Mouse (Mus musculus): ENCODE data around the gene Chd5. TPM values are rescaled to one million over a fixed set of nuclear protein-coding genes. Genes with fewer than 3 reads are reported as not detected.
A peak's percentile ranks its signal among the peaks of the same experiment; 100 is the strongest.

The Chd5 gene
- total RNA-seq, 2 experiments from 2014 or later = 162 to 195 TPM

GRCm38 (mm10) chr4:152349837-152350381, 11.5 kb downstream of the Chd5 start:
- intact Hi-C loops (cut with DNase I) = loop anchor here (5.0 kb wide), 1 partner anchor 127 kb away; the partner anchor contains the start of genes Kcnab2 and Nphp4
- DNase-seq (ENCODE audit: low spot score in 2 of 2) = peak; percentile 70 to 72

DNA sequence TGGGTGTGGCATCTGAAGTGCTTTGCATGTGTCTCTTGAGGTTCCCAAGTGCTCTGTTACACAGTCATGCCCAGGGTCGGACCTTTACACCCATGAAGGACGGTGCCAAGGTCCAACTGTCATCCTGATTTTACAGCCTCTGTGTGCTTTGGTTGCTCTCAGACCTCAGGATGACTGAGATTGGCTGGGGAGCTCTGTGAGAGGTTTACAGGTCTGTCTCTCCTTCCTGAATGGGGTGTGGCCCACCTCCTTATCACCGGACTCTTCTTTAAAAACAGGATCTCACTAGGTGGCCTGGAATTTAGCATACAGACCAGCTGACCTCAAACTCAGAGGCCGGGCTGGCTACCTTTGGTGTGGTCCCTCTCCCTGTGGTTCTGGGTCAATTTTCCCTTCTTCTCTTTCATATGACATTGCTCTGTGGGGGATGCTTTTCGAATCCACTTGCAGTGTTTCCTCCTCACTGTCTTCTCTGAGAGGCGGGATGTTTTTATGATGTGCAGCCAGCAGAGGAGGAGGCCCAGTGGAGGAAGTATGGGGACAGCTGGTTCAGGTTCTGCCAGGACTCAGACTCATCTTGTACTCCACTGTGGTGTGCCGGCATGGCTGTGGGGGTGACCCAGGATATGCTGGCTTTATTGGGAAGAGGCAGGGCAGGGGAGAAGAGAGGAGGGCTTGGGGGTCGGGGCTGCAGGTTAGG, 12.4 kb downstream of the Chd5 start:
- peak; percentile 59 to 62 for DNase-seq (ENCODE audit: low spot score in 2 of 2)
- intact Hi-C loops (cut with DNase I) = no loop called here

DNA sequence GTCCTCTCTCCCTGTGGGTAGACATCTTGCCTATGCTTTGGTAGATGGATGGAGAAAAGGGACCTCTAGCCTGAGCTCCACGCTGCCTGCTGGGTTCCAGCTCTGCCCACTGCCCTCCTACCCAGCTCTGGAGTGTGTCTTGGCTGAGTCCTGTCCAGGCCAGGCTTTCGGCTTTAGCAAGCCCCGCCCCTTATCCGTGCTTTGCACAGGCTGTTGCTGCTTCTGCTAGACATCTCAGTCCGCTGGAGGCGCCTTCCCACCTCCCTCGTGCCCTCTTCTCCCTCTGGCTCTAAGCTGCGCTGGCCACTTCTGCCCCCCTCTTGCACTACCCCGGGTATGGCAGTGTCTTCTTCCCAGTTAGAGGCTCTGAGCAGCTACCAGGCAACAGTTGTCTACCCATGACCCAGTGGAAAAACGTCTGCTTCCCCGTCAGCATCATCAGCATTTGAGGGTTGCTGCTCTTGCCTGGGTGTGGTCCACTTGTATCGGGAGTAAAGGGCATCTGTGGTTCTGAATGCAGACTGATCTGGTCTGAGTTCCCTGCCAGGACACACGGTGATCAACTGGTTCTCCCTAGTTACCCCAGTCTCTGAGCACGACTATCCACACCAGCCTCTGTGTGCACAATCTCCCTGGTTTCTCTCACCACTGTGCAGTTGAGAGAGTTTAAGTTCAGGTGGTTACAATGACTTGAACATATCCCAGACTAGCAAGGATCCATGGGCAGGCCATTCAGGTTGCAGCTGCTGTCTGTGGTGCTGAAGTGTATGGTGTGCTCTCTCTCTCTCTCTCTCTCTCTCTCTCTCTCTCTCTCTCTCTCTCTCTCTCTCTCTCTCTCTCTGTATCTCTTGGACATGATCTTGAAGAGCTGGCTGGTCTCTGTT, 13.2 kb downstream of the Chd5 start:
- intact Hi-C loops (cut with DNase I) = no loop called here
- peak in 1 of 2 experiments; percentile 56 for DNase-seq (ENCODE audit: low spot score in 2 of 2)

- DNase-seq (ENCODE audit: low spot score in 2 of 2) = no peak
- intact Hi-C loops (cut with DNase I) = no loop called here
These were observed 15.6 kb downstream of the Chd5 start for GRCm38 (mm10) chr4:152353886-152354637.

DNA sequence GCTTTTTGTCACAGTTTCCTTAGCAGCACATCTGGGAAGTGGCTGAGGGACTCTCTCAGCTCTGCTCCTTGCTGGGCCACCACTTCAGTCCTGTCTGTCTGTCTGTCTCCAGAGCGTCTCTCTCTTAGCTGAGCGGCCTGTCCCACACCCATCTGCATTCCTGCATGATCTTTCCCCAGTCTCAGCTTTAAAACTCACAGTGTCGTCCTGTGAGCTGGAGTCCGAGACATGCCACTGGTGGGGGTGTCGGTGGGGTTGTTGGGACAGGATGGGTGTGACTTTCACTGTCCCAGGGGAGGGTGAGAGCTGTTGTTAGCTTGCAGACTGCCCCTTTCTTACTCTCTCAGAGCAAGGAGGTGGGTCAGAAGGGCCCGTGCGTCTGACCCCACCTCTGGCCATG, 17.2 kb downstream of the Chd5 start:
- DNase-seq (ENCODE audit: low spot score in 2 of 2) = no peak
- intact Hi-C loops (cut with DNase I) = no loop called here

DNA sequence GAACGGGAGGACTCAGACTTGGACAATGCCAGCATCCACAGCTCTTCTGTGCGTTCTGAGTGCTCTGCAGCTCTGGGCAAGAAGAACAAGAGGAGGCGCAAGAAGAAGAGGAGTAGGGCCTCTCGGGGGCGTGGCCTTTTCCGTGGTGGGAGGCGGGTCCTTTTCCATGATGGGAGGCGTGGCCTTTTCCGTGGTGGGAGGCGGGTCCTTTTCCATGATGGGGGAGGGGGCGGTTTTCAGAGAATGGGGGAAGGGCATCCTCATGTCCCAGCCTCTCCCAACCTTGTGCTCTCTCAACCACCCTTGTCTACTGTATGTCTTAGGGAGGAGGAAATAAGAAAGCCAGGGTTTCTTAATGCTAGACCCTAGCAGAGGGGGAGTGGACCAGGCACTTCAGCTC, 21.2 kb downstream of the Chd5 start:
- intact Hi-C loops (cut with DNase I) = no loop called here
- DNase-seq (ENCODE audit: low spot score in 2 of 2) = no peak

DNA sequence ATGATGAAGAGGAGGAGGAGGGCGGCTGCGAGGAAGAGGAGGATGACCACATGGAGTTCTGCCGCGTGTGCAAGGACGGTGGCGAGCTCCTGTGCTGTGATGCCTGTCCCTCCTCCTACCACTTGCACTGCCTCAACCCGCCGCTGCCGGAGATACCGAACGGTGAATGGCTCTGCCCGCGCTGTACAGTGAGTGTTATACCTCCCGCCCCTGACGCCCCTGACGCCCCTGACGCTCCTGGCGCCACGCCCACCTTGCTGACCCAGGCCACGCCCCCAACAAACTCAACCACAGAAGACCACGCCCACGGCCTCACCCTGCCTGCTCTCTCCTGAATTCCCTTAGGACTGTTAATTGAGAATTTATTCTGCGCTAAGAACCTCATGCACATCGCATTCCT, 22.4 kb downstream of the Chd5 start:
- intact Hi-C loops (cut with DNase I) = no loop called here
- DNase-seq (ENCODE audit: low spot score in 2 of 2) = no peak

- intact Hi-C loops (cut with DNase I) = no loop called here
- no peak for DNase-seq (ENCODE audit: low spot score in 2 of 2)
These were observed 23.7 kb downstream of the Chd5 start for GRCm38 (mm10) chr4:152362180-152362579.

GRCm38 (mm10) chr4:152365228-152365627, 26.8 kb downstream of the Chd5 start:
- no peak for DNase-seq (ENCODE audit: low spot score in 2 of 2)

DNA sequence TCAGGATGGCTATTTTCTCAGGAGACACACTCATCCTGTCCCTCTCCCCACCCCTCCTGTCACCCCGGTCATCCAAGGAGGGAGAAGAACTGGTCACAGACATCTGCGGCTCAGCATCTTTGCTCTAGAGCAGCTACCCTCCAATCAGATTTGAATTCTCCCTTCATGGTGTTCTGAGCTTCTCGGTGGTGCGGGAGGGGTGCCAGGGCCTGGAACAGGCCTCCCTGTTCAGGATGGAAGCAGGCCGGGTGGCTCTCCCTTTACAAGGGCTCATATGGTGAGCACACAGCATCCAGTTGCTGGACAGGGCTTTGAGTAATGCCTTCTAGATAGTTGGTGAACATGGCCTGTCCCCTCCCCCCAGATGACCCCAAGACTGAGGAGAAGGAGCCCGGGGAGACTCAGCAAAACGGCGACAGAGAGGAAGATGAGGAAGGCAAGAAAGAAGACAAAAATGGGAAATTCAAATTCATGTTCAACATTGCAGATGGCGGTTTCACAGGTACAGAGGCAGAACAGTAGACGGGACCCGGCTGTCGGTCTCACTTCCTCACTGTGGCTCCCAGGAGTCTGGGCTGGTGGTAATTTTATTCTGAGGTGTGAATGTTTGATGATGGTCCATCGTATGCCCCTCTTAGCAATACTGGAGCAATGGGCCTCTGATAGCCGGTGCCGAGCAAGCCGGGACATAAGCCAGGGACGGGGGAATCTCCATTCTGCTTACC, 44.2 kb downstream of the Chd5 start:
- intact Hi-C loops (cut with DNase I) = loop anchor here (5.0 kb wide), 1 partner anchor 50 kb away; no protein-coding TSS in a partner anchor
- DNase-seq (ENCODE audit: low spot score in 2 of 2) = no peak

More at GRCm38 (mm10) chr4:152365228-152365627, 26.8 kb downstream of the Chd5 start:
- intact Hi-C loops (cut with DNase I) = no loop called here

GRCm38 (mm10) chr4:152385644-152386043, 47.2 kb downstream of the Chd5 start:
- peak in 1 of 2 experiments; percentile 48 for DNase-seq (ENCODE audit: low spot score in 2 of 2)
- intact Hi-C loops (cut with DNase I) = no loop called here

DNA sequence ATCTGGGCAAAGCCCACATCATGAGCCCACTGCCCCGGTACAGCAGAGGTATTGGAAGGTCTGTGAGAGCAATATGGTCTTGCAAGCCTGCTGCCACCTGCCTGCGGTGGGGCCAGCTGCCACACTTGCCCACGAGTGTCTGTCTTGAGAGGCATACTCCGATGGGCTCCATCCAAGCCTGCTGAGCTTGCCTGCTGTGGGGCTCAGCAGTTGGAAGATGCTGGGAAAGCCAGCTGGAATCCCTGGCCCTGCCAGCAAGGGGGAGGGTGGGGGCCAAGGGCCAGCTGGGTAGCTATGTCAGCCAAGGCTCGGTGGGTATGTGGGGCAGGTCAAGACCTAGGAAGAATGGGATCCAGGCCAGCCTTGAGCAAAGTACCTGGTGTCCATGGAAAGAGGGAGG, 53.7 kb downstream of the Chd5 start:
- intact Hi-C loops (cut with DNase I) = no loop called here
- peak; percentile 52 to 65 for DNase-seq (ENCODE audit: low spot score in 2 of 2)

DNA sequence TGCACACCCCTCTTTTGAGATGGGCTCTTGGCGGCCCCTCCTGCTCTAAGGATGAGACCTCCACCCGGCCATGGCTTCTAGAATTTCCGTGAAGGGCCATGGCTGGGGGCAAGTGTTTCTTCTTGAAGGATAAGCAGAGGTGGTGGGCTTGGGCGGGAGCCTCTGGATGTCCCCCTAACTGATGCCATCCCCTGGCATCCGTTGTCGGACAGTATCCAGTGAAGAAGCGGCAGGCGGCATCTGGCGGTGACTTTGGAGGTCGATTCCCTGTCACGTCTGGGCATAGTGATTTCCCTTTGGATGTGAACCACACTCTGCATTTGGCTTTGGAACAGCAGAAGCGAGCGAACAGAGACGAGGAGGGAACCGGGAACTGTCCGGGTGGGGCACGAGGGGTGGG, 54.2 kb downstream of the Chd5 start:
- intact Hi-C loops (cut with DNase I) = no loop called here
- no peak for DNase-seq (ENCODE audit: low spot score in 2 of 2)

- DNase-seq (ENCODE audit: low spot score in 2 of 2) = no peak
- intact Hi-C loops (cut with DNase I) = no loop called here
These were observed 60.5 kb downstream of the Chd5 start for GRCm38 (mm10) chr4:152398926-152399325.

- intact Hi-C loops (cut with DNase I) = no loop called here
- no peak for DNase-seq (ENCODE audit: low spot score in 2 of 2)
These were observed 66.7 kb downstream of the Chd5 start for GRCm38 (mm10) chr4:152405143-152405542.

GRCm38 (mm10) chr4:152405671-152406201, 67.3 kb downstream of the Chd5 start:
- no peak for DNase-seq (ENCODE audit: low spot score in 2 of 2)
- intact Hi-C loops (cut with DNase I) = no loop called here

DNA sequence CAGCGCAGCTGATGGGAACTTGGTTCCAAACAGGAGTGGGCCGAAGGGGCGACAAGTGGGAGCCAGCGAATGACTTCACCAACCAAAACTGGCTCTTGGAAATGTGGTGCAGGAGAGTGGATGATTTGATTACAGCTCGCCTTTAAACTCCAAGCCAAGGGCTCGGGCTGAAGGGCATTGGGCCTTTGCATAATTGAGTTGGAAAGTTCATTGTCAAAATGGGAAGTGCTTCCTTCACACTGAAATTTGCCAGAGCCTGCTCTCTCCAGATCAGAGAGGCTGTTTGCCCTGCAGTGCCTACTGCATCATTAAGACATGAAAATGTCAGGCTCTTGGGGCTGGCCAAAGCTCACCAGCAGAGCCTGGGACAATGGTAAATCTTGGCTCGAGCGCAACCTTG, 68.1 kb downstream of the Chd5 start:
- intact Hi-C loops (cut with DNase I) = no loop called here

GRCm38 (mm10) chr4:152410961-152411360, 72.5 kb downstream of the Chd5 start:
- intact Hi-C loops (cut with DNase I) = no loop called here
- no peak for DNase-seq (ENCODE audit: low spot score in 2 of 2)

More for the DNA sequence above, 68.1 kb downstream of the Chd5 start:
- no peak for DNase-seq (ENCODE audit: low spot score in 2 of 2)

- intact Hi-C loops (cut with DNase I) = no loop called here
- no peak for DNase-seq (ENCODE audit: low spot score in 2 of 2)
These were observed 74.2 kb downstream of the Chd5 start for GRCm38 (mm10) chr4:152412524-152413080.

All from left cerebral cortex, postnatal 36 days (tissue).